Mouse (Mus musculus): Measurements from ENCODE around the gene Mbd6.

DNA sequence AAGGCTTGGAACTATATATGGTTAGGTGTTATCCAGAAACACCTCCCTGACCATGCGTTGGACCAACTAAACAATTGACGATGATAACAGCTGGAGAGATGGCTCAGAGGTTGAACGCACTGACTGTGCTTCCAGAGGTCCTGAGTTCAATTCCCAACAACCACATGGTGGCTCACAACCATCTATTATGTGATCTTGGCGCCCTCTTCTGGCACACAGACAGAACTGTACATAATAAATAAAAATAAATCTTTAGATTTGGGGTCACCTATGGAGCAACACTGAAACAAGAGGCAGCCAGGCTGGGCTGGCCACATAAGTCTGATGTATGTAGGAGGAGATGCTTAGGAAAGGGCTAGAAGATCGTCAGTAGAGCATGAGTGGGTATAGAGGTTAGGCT lies 44.3 kb upstream of the Mbd6 start:
- TF ChIP-seq CTCF (IDR thresholded peaks at IDR 0.05; ENCODE audit: low read depth) (peak; percentile 62), EP300 (optimal IDR thresholded peaks at IDR 0.05) (no peak)
